Mouse (Mus musculus): ENCODE measurements around the gene Cdc20b. TPM values are rescaled to one million over a fixed set of nuclear protein-coding genes. Genes with fewer than 3 reads are reported as not detected.

The Cdc20b gene
- polyA plus RNA-seq, 1 experiment: 0.04 TPM

- H3K79me3 ChIP-seq (ENCODE audit: low read depth): no peaks in the 10 kb centered on the region
- no peak overlapping the region for H3K4me3 ChIP-seq (ENCODE audit: insufficient read depth, poor library complexity, severe bottlenecking)
- H3K36me3 ChIP-seq (ENCODE audit: control insufficient read depth, insufficient read depth): no peaks in the 10 kb centered on the region
- no peaks in the 10 kb centered on the region for H3K79me2 ChIP-seq (ENCODE audit: control insufficient read depth, insufficient read depth)
- H3ac ChIP-seq (ENCODE audit: control insufficient read depth, insufficient read length, low read depth): no peak overlapping the region
- H3K27me3 ChIP-seq (ENCODE audit: control insufficient read depth, insufficient read depth, insufficient read length): no peaks in the 10 kb centered on the region
- no peak for TF ChIP-seq MYOG (IDR thresholded peaks at IDR 0.05; ENCODE audit: control insufficient read depth, extremely low read depth, insufficient read length)
These were observed 13.4 kb upstream of the Cdc20b start for GRCm38 (mm10) chr13:113021521-113021920.

- H3K4me3 ChIP-seq (ENCODE audit: insufficient read depth, poor library complexity, severe bottlenecking): no peak overlapping the region
- no peaks in the 10 kb centered on the region for H3K27me3 ChIP-seq (ENCODE audit: control insufficient read depth, insufficient read depth, insufficient read length)
- H3ac ChIP-seq (ENCODE audit: control insufficient read depth, insufficient read length, low read depth): no peak overlapping the region
- H3K79me3 ChIP-seq (ENCODE audit: low read depth): no peaks in the 10 kb centered on the region
- no peak for TF ChIP-seq MAX (IDR thresholded peaks at IDR 0.05)
- TF ChIP-seq MYOD1 (IDR thresholded peaks at IDR 0.05; ENCODE audit: control insufficient read depth, insufficient read length, low read depth): no peak
- TF ChIP-seq FOSL1 (IDR thresholded peaks at IDR 0.05; ENCODE audit: insufficient read depth, low read length, poor library complexity, severe bottlenecking): no peak
- TF ChIP-seq MYOG (IDR thresholded peaks at IDR 0.05; ENCODE audit: control insufficient read depth, extremely low read depth, insufficient read length): no peak
- no peak for TF ChIP-seq USF1 (IDR thresholded peaks at IDR 0.05; ENCODE audit: low read depth)
- TF ChIP-seq CTCF (IDR thresholded peaks at IDR 0.05; ENCODE audit: control insufficient read depth, insufficient read depth, insufficient read length): no peak
- no peak for TF ChIP-seq CEBPB (IDR thresholded peaks at IDR 0.05; ENCODE audit: low read depth)
- H3K36me3 ChIP-seq (ENCODE audit: control insufficient read depth, insufficient read depth): no peaks in the 10 kb centered on the region
- no peaks in the 10 kb centered on the region for H3K79me2 ChIP-seq (ENCODE audit: control insufficient read depth, insufficient read depth)
These were observed 12.4 kb upstream of the Cdc20b start for GRCm38 (mm10) chr13:113022467-113022866.

GRCm38 (mm10) chr13:113023274-113024143 lies 11.4 kb upstream of the Cdc20b start:
- Histone ChIP-seq H3K36me3 (ENCODE audit: control insufficient read depth, insufficient read depth) (no peaks in the 10 kb centered on the region), H3K4me3 (ENCODE audit: insufficient read depth, poor library complexity, severe bottlenecking) (no peak overlapping the region), H3K79me2 (ENCODE audit: control insufficient read depth, insufficient read depth) (no peaks in the 10 kb centered on the region), H3K79me3 (ENCODE audit: low read depth) (no peaks in the 10 kb centered on the region), H3ac (ENCODE audit: control insufficient read depth, insufficient read length, low read depth) (peak overlapping the region; percentile 35), H3K27me3 (ENCODE audit: control insufficient read depth, insufficient read depth, insufficient read length) (no peaks in the 10 kb centered on the region)
- TF ChIP-seq MYOG (IDR thresholded peaks at IDR 0.05; ENCODE audit: control insufficient read depth, extremely low read depth, insufficient read length): no peak
- TF ChIP-seq CEBPB (IDR thresholded peaks at IDR 0.05; ENCODE audit: low read depth): peak; percentile 65

- Histone ChIP-seq H3K4me3 (ENCODE audit: insufficient read depth, poor library complexity, severe bottlenecking) (no peak overlapping the region), H3K36me3 (ENCODE audit: control insufficient read depth, insufficient read depth) (no peaks in the 10 kb centered on the region), H3ac (ENCODE audit: control insufficient read depth, insufficient read length, low read depth) (no peak overlapping the region), H3K27me3 (ENCODE audit: control insufficient read depth, insufficient read depth, insufficient read length) (no peaks in the 10 kb centered on the region), H3K79me2 (ENCODE audit: control insufficient read depth, insufficient read depth) (no peaks in the 10 kb centered on the region), H3K79me3 (ENCODE audit: low read depth) (no peaks in the 10 kb centered on the region)
- no peak for TF ChIP-seq FOSL1 (IDR thresholded peaks at IDR 0.05; ENCODE audit: insufficient read depth, low read length, poor library complexity, severe bottlenecking)
- no peak for TF ChIP-seq MYOD1 (IDR thresholded peaks at IDR 0.05; ENCODE audit: control insufficient read depth, insufficient read length, low read depth)
- no peak for TF ChIP-seq MAX (IDR thresholded peaks at IDR 0.05)
- no peak for TF ChIP-seq CTCF (IDR thresholded peaks at IDR 0.05; ENCODE audit: control insufficient read depth, insufficient read depth, insufficient read length)
- no peak for TF ChIP-seq MYOG (IDR thresholded peaks at IDR 0.05; ENCODE audit: control insufficient read depth, extremely low read depth, insufficient read length)
- no peak for TF ChIP-seq USF1 (IDR thresholded peaks at IDR 0.05; ENCODE audit: low read depth)
- TF ChIP-seq CEBPB (IDR thresholded peaks at IDR 0.05; ENCODE audit: low read depth): no peak
These were observed 3.6 kb upstream of the Cdc20b start for GRCm38 (mm10) chr13:113031351-113031750.

- Histone ChIP-seq H3K27me3 (ENCODE audit: control insufficient read depth, insufficient read depth, insufficient read length) (no peaks in the 10 kb centered on the region), H3K79me2 (ENCODE audit: control insufficient read depth, insufficient read depth) (no peaks in the 10 kb centered on the region), H3ac (ENCODE audit: control insufficient read depth, insufficient read length, low read depth) (peak overlapping the region; percentile 30), H3K79me3 (ENCODE audit: low read depth) (no peaks in the 10 kb centered on the region), H3K36me3 (ENCODE audit: control insufficient read depth, insufficient read depth) (no peaks in the 10 kb centered on the region), H3K4me3 (ENCODE audit: insufficient read depth, poor library complexity, severe bottlenecking) (no peak overlapping the region)
- TF ChIP-seq MAX (IDR thresholded peaks at IDR 0.05) (no peak), CTCF (IDR thresholded peaks at IDR 0.05; ENCODE audit: control insufficient read depth, insufficient read depth, insufficient read length) (no peak), USF1 (IDR thresholded peaks at IDR 0.05; ENCODE audit: low read depth) (no peak), CEBPB (IDR thresholded peaks at IDR 0.05; ENCODE audit: low read depth) (no peak), MYOD1 (IDR thresholded peaks at IDR 0.05; ENCODE audit: control insufficient read depth, insufficient read length, low read depth) (no peak), MYOG (IDR thresholded peaks at IDR 0.05; ENCODE audit: control insufficient read depth, extremely low read depth, insufficient read length) (no peak), FOSL1 (IDR thresholded peaks at IDR 0.05; ENCODE audit: insufficient read depth, low read length, poor library complexity, severe bottlenecking) (no peak)
These were observed 2.9 kb upstream of the Cdc20b start for GRCm38 (mm10) chr13:113031792-113032571.

Measured in C2C12 (cell line).